Mouse (Mus musculus) granulocyte monocyte progenitor cell, adult 5-6 weeks (primary cell): ENCODE results near the gene 1700016C15Rik. TPM values are rescaled to one million over a fixed set of nuclear protein-coding genes. Genes with fewer than 3 reads are reported as not detected.

Experiments
- ATAC-seq: replicated peaks from 2 replicates; pipeline ENCODE4 v1.8.0; 2016; ENCODE audit warnings: mild to moderate bottlenecking, moderate TSS enrichment, inconsistent platforms; ENCODE audit not compliant: poor library complexity, severe bottlenecking
- total RNA-seq, 2 experiments: library from RNA; stranded (forward) in 1 of 2; stranded (reverse) in 1 of 2; fragments of 200-712, 200-1000 nt in 1 of 2; fragments of >200 nt in 1 of 2; fragmentation: Nextera tagmentation in 1 of 2; gene quantifications; 2 replicates each; pipeline ENCODE4 v1.2.3; 2014 to 2017

1700016C15Rik gene
- total RNA-seq, 2 experiments from 2014 or later: not detected

- no peak for ATAC-seq
Measured at GRCm38 (mm10) chr1:177794866-177795265, 65.3 kb downstream of the 1700016C15Rik start.

- ATAC-seq: no peak; the same call in 1 of the 2 replicates
Measured at GRCm38 (mm10) chr1:177795421-177796192, 66.0 kb downstream of the 1700016C15Rik start.

GRCm38 (mm10) chr1:177796193-177796939, 66.8 kb downstream of the 1700016C15Rik start, which contains the start of gene Adss:
TSS of gene Adss (minus strand) at chr1:177796511.
- ATAC-seq: peak; percentile 84

GRCm38 (mm10) chr1:177797151-177797755, 67.6 kb downstream of the 1700016C15Rik start:
- no peak for ATAC-seq

Other genes with a start within 250 kb of the 1700016C15Rik start
- gene Adss, start 66.7 kb downstream of the 1700016C15Rik start, total RNA-seq (2014; fragmentation: Nextera tagmentation): 117 and 118 TPM in 2 replicates
- gene Adss, start 66.7 kb downstream of the 1700016C15Rik start, total RNA-seq (2017): 214 and 257 TPM in 2 replicates